Mouse (Mus musculus) embryonic fibroblast, embryonic 13.5 days (primary cell): Measurements from ENCODE around the gene Iqcc.

ENCODE experiments used
- CTCF ChIP-seq: IDR thresholded peaks from 2 replicates; pipeline ENCODE4 v1.5.1; 2011; ENCODE audit warnings: mild to moderate bottlenecking, control low read depth, low read length, moderate library complexity, borderline replicate concordance; ENCODE audit not compliant: insufficient read depth
- POLR2A ChIP-seq: IDR thresholded peaks from 2 replicates; pipeline ENCODE4 v1.6.1; 2011; ENCODE audit warnings: low read depth, mild to moderate bottlenecking, control low read depth, low read length, moderate library complexity

DNA sequence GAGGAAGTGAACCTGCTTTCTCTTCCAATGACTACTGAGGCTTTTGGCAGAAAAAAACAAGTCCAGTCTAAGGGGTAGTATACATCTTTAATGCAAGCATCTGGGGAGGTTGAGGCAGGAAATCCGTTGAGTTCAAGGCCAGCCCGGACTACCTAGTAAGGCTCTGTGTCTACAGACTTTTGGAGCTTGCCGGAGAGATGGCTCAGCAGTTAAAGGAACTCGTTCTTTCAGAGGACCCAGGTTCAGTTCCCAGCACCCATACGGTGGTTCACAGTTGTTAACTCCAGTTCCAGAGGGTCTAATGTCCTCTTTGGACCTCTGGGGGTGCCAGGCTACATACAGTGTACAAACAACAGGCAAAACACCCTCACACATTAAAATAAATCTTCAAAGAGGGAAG, 868 bp downstream of the Iqcc start:
- no peak for TF ChIP-seq CTCF
- TF ChIP-seq POLR2A = no peak
